Mouse (Mus musculus): ENCODE data around the gene Osbpl5. TPM values are rescaled to one million over a fixed set of nuclear protein-coding genes. Genes with fewer than 3 reads are reported as not detected.
A peak's percentile ranks its signal among the peaks of the same experiment; 100 is the strongest.
"Not testable (repeated sequence)": the region's sequence is repeated elsewhere in the genome, so short reads cannot be mapped to it uniquely, and the experiment has no call there.

Gene Osbpl5
- polyA plus RNA-seq, 1 experiment from 2014 or later, result 50.0 TPM

DNA sequence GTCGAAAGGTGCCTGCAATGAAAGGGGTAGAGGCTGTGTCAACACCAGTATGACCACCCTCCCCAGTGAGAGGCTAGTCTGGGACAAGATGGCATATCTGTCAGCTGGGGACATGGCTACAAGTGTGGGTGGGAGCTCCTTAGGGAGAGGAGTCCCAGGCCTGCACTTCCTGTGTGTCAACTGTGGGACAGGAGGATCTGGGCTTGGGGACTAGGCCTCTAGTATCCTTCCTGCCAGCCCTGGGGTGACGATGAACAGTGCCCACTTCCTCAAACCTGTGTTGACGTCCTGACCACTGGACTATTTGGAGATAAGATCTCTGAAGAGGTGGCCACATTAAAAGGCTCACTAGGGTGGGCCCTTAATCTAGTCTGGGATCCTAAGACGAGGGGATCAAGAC lies 66.8 kb downstream of the Osbpl5 start:
- CTCF ChIA-PET, result no interaction called here
- no peaks in the 10 kb centered on the region for H3K27me3 ChIP-seq
- ATAC-seq (no peak), DNase-seq (ENCODE audit: low read depth, low spot score) (no peak)
- in situ Hi-C loops (cut with MboI; ENCODE audit: low pct_unique_long_range_greater_than_20kb), result loop anchor here (5.0 kb wide), 1 partner anchor 93 kb away; no protein-coding TSS in a partner anchor
- POLR2A ChIA-PET, result no interaction called here
- no peak for TF ChIP-seq CTCF (IDR thresholded peaks at IDR 0.05)

DNA sequence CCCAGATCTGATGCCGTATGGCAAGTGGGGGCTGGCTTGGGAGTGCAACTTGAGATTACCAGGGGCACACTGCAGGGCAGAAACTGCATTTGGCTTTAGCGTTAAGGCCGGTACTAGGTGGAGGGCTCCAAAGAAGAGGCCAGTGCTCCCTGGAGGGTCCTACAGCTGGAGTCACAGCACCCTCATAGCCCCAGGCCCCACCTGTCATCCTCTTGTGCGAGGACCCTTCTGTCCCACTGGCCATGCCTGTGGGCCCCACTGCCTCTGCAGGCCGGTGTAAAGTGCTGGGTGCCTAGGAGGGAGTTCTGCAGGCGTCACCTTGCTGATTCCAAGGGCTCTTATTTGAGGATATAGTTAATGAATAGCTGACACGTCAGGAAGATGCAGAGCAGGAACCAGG lies 67.3 kb downstream of the Osbpl5 start:
- no peak for ATAC-seq
- no peak for TF ChIP-seq CTCF (IDR thresholded peaks at IDR 0.05)
- ChIA-PET POLR2A (no interaction called here), CTCF (interaction anchor here (0.8 kb wide), 1 partner anchor 148 kb away, joined by 3 read pairs; no protein-coding TSS in a partner anchor)
- H3K27me3 ChIP-seq, result no peaks in the 10 kb centered on the region
- DNase-seq (ENCODE audit: low read depth, low spot score), result no peak
- in situ Hi-C loops (cut with MboI; ENCODE audit: low pct_unique_long_range_greater_than_20kb), result no loop called here

DNA sequence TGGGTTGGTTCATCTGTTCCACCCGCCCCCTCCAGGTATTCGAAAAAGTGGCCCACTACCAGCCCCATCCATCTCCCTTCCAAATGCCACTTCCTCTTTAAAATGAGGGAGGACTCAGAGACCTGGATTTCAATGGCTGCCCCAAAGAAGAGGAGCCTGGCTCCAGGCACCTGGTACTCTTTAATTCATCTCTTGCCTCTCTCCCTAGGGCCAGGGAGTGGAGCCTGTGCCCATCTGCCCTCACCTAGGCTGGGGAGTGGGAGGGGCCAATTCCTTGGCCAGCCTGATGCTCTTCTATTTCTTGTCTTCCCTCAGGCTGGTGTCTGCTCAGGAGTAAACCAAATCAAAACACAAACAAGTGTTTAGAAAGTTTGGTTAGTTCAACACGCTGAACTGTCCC lies 70.1 kb downstream of the Osbpl5 start:
- POLR2A ChIA-PET; H3K27me3 ChIP-seq; DNase-seq (ENCODE audit: low read depth, low spot score); CTCF ChIA-PET; ATAC-seq; in situ Hi-C loops (cut with MboI; ENCODE audit: low pct_unique_long_range_greater_than_20kb): not testable (repeated sequence)

DNA sequence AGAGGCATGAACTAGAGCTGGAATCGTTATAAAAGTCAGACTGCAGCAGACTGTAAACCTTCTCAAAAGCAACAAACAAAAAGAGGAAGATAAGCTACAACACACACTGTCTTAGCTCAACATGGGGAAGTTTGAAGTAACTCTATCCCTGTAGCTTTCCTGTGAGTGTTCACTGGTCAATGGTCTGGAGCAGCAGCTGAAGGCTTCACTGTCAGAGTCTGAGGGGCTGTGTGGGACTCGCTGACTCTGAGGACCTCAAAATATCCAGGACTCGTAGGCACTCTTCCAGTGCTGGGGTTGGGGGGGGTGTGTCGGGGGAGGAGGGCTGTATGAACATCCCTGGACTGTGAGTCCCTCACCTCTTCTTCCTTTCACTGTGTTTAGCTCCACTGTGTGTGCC lies 70.6 kb downstream of the Osbpl5 start:
- ATAC-seq; DNase-seq (ENCODE audit: low read depth, low spot score); in situ Hi-C loops (cut with MboI; ENCODE audit: low pct_unique_long_range_greater_than_20kb); H3K27me3 ChIP-seq: not testable (repeated sequence)
- ChIA-PET POLR2A (interaction anchor here (0.6 to 1.0 kb wide), 3 partner anchors 26 to 145 kb away, joined by 3 to 4 read pairs (median 3); no protein-coding TSS in a partner anchor), CTCF (interaction anchor here (0.8 to 2.7 kb wide), 3 partner anchors 21 to 48 kb away, joined by 3 to 7 read pairs (median 3); no protein-coding TSS in a partner anchor)

DNA sequence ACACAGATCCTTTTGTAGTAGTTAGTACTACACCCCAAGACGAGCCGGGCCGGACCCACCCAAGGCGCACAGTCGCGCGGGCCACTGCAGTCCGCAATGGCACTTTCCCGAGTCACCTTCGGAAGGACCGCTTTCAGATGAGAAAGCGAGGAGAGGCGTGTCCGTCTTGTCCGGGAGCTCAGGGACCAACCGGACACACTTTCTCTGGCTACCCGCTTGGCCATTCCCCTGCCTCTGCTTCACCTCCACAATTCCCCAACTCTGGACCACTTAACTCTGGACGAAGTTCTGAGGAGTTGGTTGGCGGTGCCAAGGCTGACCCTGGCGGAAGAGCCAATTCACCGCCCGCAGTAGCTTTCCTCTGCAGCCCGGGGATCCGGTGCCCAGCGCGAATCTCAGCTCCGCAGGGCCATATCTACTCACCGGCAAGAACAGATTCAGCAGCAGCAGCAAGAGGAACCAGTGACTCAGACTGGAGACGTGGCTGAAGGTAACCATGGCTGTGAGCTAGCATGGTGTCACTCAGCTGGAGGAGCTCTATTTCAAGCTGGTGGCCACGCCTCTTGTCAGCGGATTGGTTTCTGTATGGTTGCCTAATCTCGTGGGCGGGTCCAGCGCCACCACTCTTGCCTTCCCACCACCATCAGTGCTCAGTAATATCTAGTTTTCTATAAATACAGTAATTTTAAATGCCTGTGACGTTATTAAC lies 71.3 kb downstream of the Osbpl5 start, which contains the start of gene Tnfrsf23:
TSS of gene Tnfrsf23 (minus strand) at position 514 of the 709 bp plus-strand sequence.
- DNase-seq (ENCODE audit: low read depth, low spot score), result no peak
- CTCF ChIA-PET, result interaction anchor here (0.8 to 2.7 kb wide), 3 partner anchors 21 to 47 kb away, joined by 3 to 7 read pairs (median 3); no protein-coding TSS in a partner anchor
- in situ Hi-C loops (cut with MboI; ENCODE audit: low pct_unique_long_range_greater_than_20kb), result no loop called here

DNA sequence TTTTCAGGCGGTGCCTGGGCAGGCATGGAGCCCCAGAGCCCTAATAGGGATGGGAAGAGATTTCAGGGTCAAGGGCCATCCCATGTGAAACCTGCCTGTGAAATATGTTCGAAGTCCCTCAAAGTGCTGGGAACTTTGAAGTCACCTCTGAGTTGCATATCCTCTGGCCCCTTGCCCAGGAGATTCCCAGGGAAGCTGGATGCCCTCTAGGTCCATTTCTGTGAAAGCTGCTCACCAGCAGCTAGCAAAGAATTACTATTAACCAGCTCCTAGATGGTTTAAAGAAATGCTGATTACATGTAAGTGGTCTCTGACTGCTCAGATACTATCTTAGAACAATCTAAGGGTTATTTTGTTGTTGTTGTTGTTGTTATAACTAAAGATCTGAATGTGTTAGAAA lies 72.2 kb downstream of the Osbpl5 start:
- ATAC-seq; in situ Hi-C loops (cut with MboI; ENCODE audit: low pct_unique_long_range_greater_than_20kb); DNase-seq (ENCODE audit: low read depth, low spot score); POLR2A ChIA-PET; H3K27me3 ChIP-seq: not testable (repeated sequence)
- CTCF ChIA-PET, result interaction anchor here (2.7 kb wide), 1 partner anchor 46 kb away, joined by 7 read pairs; no protein-coding TSS in a partner anchor

More for the DNA sequence above, 71.3 kb downstream of the Osbpl5 start, which contains the start of gene Tnfrsf23:
- ATAC-seq, result peak; percentile 83
- TF ChIP-seq CTCF (IDR thresholded peaks at IDR 0.05), result no peak
- POLR2A ChIA-PET, result interaction anchor here (0.5 to 1.0 kb wide), 4 partner anchors 25 to 145 kb away, joined by 3 to 7 read pairs (median 4); no protein-coding TSS in a partner anchor
- no peaks in the 10 kb centered on the region for H3K27me3 ChIP-seq

DNA sequence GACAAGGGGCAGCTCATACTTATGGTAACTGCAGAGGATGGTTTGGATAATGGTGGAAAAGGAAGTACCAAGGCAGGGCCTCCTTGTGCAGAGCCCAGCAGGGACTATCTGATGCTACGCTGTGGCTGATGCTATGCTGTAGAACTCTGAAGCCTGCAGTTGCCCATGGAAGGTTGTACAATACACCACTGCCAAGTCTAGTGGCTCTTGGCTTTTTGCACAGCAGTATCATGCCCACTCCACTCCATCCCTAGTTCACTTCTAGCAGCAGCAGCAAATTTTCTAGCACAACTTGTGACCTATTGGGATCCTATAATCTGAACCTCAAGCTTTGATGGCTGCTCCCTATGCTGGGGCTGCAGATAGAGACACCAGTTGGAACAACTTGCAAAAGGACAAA lies 75.2 kb downstream of the Osbpl5 start:
- in situ Hi-C loops (cut with MboI; ENCODE audit: low pct_unique_long_range_greater_than_20kb), result no loop called here

DNA sequence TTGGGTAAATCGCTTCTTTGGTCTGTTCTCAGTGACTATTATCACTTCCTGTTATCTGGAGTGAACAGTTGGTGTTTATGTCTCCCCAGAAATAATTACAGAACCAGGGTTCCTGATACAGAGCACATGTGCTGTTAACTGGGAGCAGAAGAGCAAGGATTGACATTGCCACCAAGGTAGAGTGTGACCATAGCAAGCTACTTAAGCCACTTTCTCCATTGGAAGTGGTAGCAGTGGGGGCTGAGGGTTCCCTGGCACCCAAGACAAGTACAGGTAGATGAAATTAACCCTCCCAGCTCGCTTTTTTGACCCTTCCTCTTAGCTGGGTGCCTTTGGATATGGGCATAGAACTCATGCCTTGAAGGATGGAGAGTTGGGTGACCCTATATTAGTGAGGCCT lies 75.9 kb downstream of the Osbpl5 start:
- POLR2A ChIA-PET; H3K27me3 ChIP-seq; ATAC-seq; in situ Hi-C loops (cut with MboI; ENCODE audit: low pct_unique_long_range_greater_than_20kb); DNase-seq (ENCODE audit: low read depth, low spot score); CTCF ChIA-PET: not testable (repeated sequence)

More for the DNA sequence above, 75.2 kb downstream of the Osbpl5 start:
- H3K27me3 ChIP-seq, result no peaks in the 10 kb centered on the region
- CTCF ChIA-PET, result no interaction called here
- POLR2A ChIA-PET, result interaction anchor here (0.6 kb wide), 1 partner anchor 54 kb away, joined by 3 read pairs; no protein-coding TSS in a partner anchor
- ATAC-seq (no peak), DNase-seq (ENCODE audit: low read depth, low spot score) (no peak)
- TF ChIP-seq CTCF (IDR thresholded peaks at IDR 0.05), result no peak

DNA sequence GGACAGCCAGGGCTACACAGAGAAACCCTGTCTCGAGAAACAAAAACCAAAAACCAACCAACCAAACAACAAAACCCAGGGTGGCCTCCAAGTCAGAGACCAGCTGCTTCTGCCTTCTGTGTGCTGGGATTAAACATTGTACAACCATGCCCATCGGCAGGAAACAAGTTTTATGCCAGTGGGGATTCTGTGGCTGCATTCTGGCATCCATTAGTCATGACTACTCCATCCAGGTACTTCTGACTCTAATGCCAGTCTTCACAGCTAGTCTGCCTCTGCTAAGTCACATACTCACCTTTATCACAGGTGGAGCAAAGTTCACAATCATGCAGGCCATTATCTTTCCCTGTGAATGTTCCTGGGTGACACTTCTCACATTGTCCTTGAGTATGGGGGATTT lies 77.1 kb downstream of the Osbpl5 start:
- H3K27me3 ChIP-seq; DNase-seq (ENCODE audit: low read depth, low spot score); in situ Hi-C loops (cut with MboI; ENCODE audit: low pct_unique_long_range_greater_than_20kb); POLR2A ChIA-PET: not testable (repeated sequence)
- CTCF ChIA-PET, result interaction anchor here (0.5 kb wide), 1 partner anchor 28 kb away, joined by 3 read pairs; no protein-coding TSS in a partner anchor
- ATAC-seq, result peak; percentile 51

DNA sequence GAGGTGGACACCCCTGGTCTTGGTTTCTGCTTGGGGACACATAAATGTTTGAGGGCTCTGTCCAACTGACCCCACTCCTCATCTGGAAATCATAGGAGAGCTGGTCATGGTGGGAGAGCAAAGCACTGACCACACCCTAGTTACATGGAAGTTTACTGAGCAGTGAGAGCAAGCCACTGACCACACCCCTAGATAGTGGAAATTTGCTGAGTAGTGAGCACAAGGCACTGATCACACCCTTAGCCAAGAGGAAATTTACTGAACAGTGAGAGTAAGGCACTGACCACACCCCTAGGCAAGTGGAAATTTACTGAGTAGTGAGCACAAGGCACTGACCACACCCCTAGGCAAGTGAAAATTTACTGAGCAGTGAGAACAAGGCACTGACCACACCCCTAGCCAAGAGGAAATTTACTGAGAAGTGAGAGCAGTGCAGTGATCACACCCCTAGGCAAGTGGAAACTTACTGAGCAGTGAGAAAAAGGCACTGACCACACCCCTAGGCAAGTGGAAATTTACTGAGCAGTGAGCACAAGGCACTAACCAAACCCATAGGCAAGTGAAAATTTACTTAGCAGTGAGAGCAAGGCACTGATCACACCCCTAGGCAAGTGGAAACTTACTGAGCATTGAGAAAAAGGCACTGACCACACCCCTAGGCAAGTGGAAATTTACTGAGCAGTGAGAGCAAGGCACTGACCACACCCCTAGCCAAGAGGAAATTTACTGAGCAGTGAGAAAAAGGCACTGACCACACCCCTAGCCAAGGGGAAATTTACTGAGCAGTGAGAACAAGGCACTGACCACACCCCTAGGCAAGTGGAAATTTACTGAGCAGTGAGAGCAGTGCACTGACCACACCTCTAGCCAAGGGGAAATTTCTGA lies 90.1 kb downstream of the Osbpl5 start:
- ATAC-seq (no peak), DNase-seq (ENCODE audit: low read depth, low spot score) (no peak)
- ChIA-PET POLR2A (no interaction called here), CTCF (interaction anchor here (1.1 kb wide), 1 partner anchor 16 kb away, joined by 3 read pairs; no protein-coding TSS in a partner anchor)
- no peaks in the 10 kb centered on the region for H3K27me3 ChIP-seq
- in situ Hi-C loops (cut with MboI; ENCODE audit: low pct_unique_long_range_greater_than_20kb), result loop anchor here (5.0 kb wide), 1 partner anchor 34 kb away; no protein-coding TSS in a partner anchor
- TF ChIP-seq CTCF (IDR thresholded peaks at IDR 0.05), result no peak

Measured in Patski (cell line).